Mouse (Mus musculus) midbrain, embryonic 12.5 days (tissue): ENCODE measurements around the gene Arl1. TPM values are rescaled to one million over a fixed set of nuclear protein-coding genes. Genes with fewer than 3 reads are reported as not detected.
"Not testable (repeated sequence)": the region's sequence is repeated elsewhere in the genome, so short reads cannot be mapped to it uniquely, and the experiment has no call there.

Source experiments
- ATAC-seq: fragments of 200-750 bp; cut with Nextera tagmentation; 2 replicates; pipeline ENCODE4 v1.8.0; 2017; ENCODE audit warnings: low read depth, moderate TSS enrichment, moderate library complexity; ENCODE audit not compliant: low FRiP score
- H3K27ac ChIP-seq: fragments of 300-500 bp; sonication (generic); replicated peaks from 2 replicates; pipeline ENCODE4 v1.5.1; 2016; ENCODE audit warnings: mild to moderate bottlenecking
- H3K27me3 ChIP-seq: fragments of 300-500 bp; sonication (generic); 2 replicates; pipeline ENCODE4 v1.6.1; 2016; ENCODE audit warnings: mild to moderate bottlenecking
- H3K36me3 ChIP-seq: fragments of 300-500 bp; sonication (generic); 2 replicates; pipeline ENCODE4 v1.6.1; 2016
- H3K4me1 ChIP-seq: fragments of 300-500 bp; sonication (generic); 2 replicates; pipeline ENCODE4 v1.6.1; 2016
- H3K4me2 ChIP-seq: fragments of 300-500 bp; sonication (generic); replicated peaks from 2 replicates; pipeline ENCODE4 v1.6.1; 2016; ENCODE audit warnings: mild to moderate bottlenecking, moderate library complexity
- H3K4me3 ChIP-seq: fragments of 300-500 bp; sonication (generic); 2 replicates; pipeline ENCODE4 v1.5.1; 2016; ENCODE audit warnings: mild to moderate bottlenecking
- H3K9ac ChIP-seq: fragments of 300-500 bp; sonication (generic); replicated peaks from 2 replicates; pipeline ENCODE4 v1.6.1; 2016; ENCODE audit warnings: mild to moderate bottlenecking, moderate library complexity
- H3K9me3 ChIP-seq: fragments of 300-500 bp; sonication (generic); 2 replicates; pipeline ENCODE4 v1.6.1; 2016; ENCODE audit warnings: mild to moderate bottlenecking
- WGBS: fragments of 180-500 bp; shearing (Covaris S2); methylation state at CpG from one replicate; pipeline ENCODE4 v1.1.7; 2016; 5-methylcytosine and 5-hydroxymethylcytosine counted together
- polyA plus RNA-seq: library from polyadenylated mRNA; unstranded; fragments of >200 nt; fragmentation: Nextera tagmentation; extraction: Ambion mirVana; gene quantifications from 2 replicates; pipeline ENCODE4 v1.2.1, GENCODE M21; 2016

Arl1 gene
- polyA plus RNA-seq, 1 experiment from 2014 or later: 145 TPM

DNA sequence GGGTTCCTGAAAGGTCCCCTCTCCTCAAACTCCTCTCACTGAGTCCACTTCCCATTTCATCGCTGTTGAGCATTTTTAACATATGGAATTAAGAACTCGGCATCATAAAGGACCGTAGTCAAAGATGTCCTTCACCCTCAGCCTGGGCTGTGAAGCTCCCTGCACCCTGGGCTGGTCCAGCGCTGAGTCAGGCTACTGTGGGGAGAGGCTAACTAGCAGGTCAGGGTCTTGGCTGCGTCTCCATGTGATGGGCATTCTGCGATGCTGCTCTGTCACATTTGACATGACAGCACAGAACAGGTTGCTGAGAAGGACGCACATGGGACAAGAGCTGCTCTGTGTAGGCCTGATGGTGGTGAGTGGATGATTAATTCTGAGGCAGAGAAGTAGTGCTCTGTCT, 39.0 kb downstream of the Arl1 start:
- Histone ChIP-seq H3K4me2 (no peak overlapping the region), H3K36me3 (peaks cover 74% of the 10 kb centered on the region), H3K27me3 (no peaks in the 10 kb centered on the region), H3K27ac (no peak overlapping the region), H3K4me3 (no peak overlapping the region), H3K9ac (no peak overlapping the region), H3K4me1 (no peaks in the 10 kb centered on the region), H3K9me3 (no peaks in the 10 kb centered on the region)
- 96% methylated on average over 7 of the region's 7 CpGs for WGBS
- no peak for ATAC-seq

DNA sequence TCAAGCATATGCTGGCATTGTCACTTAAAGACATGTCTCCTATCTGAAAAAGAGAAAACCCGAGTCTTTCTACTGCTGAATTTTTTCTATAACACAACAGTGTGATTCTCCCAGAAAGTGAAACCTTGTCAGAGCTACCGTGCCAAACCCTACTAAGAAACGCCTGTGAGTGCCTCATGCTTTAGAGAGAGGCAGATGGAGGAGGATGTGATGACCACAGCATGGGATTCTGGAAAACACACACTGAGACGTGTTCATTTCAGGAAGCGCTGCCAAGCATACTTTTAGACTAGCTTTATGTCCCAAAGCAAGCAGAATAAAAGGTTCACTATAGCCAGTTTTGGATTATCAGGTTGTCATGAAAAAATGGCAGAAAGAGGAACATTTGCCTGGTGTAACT, 42.3 kb downstream of the Arl1 start:
- H3K9me3 ChIP-seq, H3K4me3 ChIP-seq, H3K4me2 ChIP-seq, ATAC-seq, H3K4me1 ChIP-seq, H3K9ac ChIP-seq, H3K27me3 ChIP-seq, H3K27ac ChIP-seq: not testable (repeated sequence)
- H3K36me3 ChIP-seq: peaks cover 68% of the 10 kb centered on the region
- WGBS: 97% methylated on average over 5 of the region's 5 CpGs

GRCm38 (mm10) chr10:88776206-88776605, 45.5 kb downstream of the Arl1 start:
- no peak overlapping the region for H3K9ac ChIP-seq
- no peak overlapping the region for H3K4me3 ChIP-seq
- ATAC-seq: no peak
- 87% methylated on average over 6 of the region's 6 CpGs for WGBS
- H3K27me3 ChIP-seq: no peaks in the 10 kb centered on the region
- no peaks in the 10 kb centered on the region for H3K4me1 ChIP-seq
- H3K4me2 ChIP-seq: no peak overlapping the region
- no peak overlapping the region for H3K27ac ChIP-seq
- no peaks in the 10 kb centered on the region for H3K9me3 ChIP-seq
- H3K36me3 ChIP-seq: peaks cover 42% of the 10 kb centered on the region

DNA sequence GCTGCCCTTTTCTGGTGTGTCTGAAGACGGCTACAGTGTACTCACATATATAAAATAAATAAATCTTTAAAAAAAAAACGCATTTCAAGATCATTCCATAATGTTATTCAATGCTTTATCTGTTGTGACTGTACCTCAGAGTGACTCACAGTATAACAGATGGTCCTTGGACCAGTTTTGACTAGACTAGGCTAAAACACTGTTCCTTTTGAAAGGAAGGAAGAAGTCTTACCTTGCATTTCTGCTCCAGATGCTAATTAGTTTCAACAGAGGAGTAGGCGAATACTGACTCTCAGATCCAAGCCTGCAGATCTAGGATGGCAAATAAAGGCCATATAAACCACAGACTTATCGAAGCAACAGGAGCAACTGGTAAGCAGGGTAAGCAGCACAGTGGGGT, 50.1 kb downstream of the Arl1 start:
- no peak for ATAC-seq
- Histone ChIP-seq H3K9me3 (no peaks in the 10 kb centered on the region), H3K4me2 (no peak overlapping the region), H3K4me1 (no peaks in the 10 kb centered on the region), H3K36me3 (peaks cover 38% of the 10 kb centered on the region), H3K9ac (no peak overlapping the region), H3K27me3 (no peaks in the 10 kb centered on the region), H3K27ac (no peak overlapping the region), H3K4me3 (no peak overlapping the region)
- WGBS: 91% methylated on average over 4 of the region's 4 CpGs

DNA sequence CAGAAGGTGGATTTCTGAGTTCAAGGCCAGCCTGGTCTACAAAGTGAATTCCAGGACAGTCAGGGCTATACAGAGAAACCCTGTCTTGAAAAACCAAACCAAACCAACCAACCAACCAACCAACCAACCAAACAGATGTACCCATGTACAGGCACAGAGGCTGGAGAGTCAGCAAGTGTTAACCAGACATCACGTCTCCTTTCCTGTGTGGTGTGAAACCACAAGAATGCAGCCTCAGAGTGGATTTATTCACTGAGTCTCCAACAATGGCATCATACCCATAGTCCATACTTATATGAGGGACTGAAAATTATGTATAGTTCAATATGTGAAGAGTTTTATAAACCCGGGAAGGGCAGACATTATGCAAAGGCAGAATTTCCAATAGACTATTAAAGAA, 52.5 kb downstream of the Arl1 start:
- not testable (repeated sequence) for H3K27me3 ChIP-seq, ATAC-seq, H3K4me1 ChIP-seq, H3K4me3 ChIP-seq, H3K9ac ChIP-seq, H3K4me2 ChIP-seq, H3K27ac ChIP-seq, H3K9me3 ChIP-seq
- 95% methylated on average over 2 of the region's 2 CpGs for WGBS
- peaks cover 33% of the 10 kb centered on the region for H3K36me3 ChIP-seq

DNA sequence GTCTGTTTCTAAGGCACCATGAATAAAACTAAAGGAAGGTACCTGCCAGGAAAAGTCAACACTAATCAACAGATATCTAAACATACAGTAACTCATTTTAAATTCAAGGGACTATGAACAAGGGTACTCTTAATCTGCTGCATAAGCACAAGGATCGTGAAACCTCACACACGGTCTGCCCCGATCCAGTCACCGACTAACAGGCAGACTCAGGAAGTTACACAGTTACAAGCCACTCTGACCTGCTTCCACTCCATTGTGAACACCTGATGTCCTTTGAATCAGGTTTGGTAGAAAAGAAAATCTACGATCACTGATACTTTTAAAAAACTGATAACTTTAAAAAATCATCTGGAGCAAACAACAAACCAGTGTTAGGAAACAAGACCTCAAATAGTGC, 53.3 kb downstream of the Arl1 start:
- no peak for ATAC-seq
- H3K36me3 ChIP-seq: peaks cover 35% of the 10 kb centered on the region
- no peaks in the 10 kb centered on the region for H3K27me3 ChIP-seq
- no peaks in the 10 kb centered on the region for H3K4me1 ChIP-seq
- H3K4me2 ChIP-seq: no peak overlapping the region
- H3K9me3 ChIP-seq: no peaks in the 10 kb centered on the region
- no peak overlapping the region for H3K9ac ChIP-seq
- H3K4me3 ChIP-seq: no peak overlapping the region
- H3K27ac ChIP-seq: no peak overlapping the region
- WGBS: 94% methylated on average over 5 of the region's 5 CpGs

GRCm38 (mm10) chr10:88784513-88784931, 53.9 kb downstream of the Arl1 start:
- H3K9me3 ChIP-seq: no peaks in the 10 kb centered on the region

DNA sequence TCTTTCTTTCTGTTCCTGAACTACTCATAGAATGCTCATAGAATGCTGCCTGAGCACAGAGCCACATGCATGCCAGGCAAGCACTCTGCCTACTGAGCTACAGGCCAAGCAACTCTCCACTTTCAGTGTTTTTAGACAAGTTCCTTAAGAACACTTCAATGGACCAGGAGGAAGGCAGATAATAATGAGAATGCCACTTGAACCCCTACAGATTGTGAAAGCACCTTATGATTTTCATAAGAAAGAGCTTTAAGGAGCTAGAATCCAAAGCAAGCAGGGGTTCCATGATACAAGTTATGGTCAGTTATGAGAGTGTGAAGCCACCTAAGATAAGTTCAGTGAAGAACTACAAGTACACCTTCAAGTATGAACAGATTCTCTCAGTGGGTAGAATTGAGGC, 63.0 kb downstream of the Arl1 start:
- H3K27me3 ChIP-seq: no peaks in the 10 kb centered on the region
- no peak overlapping the region for H3K4me2 ChIP-seq
- H3K9ac ChIP-seq: no peak overlapping the region
- H3K4me3 ChIP-seq: no peak overlapping the region
- no peak overlapping the region for H3K27ac ChIP-seq
- H3K4me1 ChIP-seq: no peaks in the 10 kb centered on the region
- no peak for ATAC-seq
- H3K9me3 ChIP-seq: no peaks in the 10 kb centered on the region
- H3K36me3 ChIP-seq: peaks cover 66% of the 10 kb centered on the region

More at GRCm38 (mm10) chr10:88784513-88784931, 53.9 kb downstream of the Arl1 start:
- Histone ChIP-seq H3K27me3 (no peaks in the 10 kb centered on the region), H3K36me3 (peaks cover 36% of the 10 kb centered on the region), H3K27ac (no peak overlapping the region), H3K4me1 (no peaks in the 10 kb centered on the region), H3K4me2 (no peak overlapping the region), H3K9ac (no peak overlapping the region), H3K4me3 (no peak overlapping the region)
- WGBS: 84% methylated on average over 5 of the region's 5 CpGs
- ATAC-seq: no peak

Other genes starting within 250 kb of the Arl1 start
- 15.5 and 16.4 TPM in 2 replicates for gene Chpt1, start 226.8 kb upstream of the Arl1 start, polyA plus RNA-seq
- 1.9 and 2.1 TPM in 2 replicates for gene Mybpc1, start 125.7 kb upstream of the Arl1 start, polyA plus RNA-seq
- gene Spic, start 45.8 kb upstream of the Arl1 start, polyA plus RNA-seq: not detected in 2 replicates
- gene Utp20, start 95.9 kb downstream of the Arl1 start, polyA plus RNA-seq: 18.7 and 19.7 TPM in 2 replicates
- gene Slc5a8, start 155.1 kb downstream of the Arl1 start, polyA plus RNA-seq: 0.06 and 0.07 TPM in 2 replicates